Mouse (Mus musculus): ENCODE measurements at regions not wholly inside any gene's neighbourhood (a gene's known extent, or its start where the extent isn't known, plus 50 kb on each side); places are given as distances from the start of the nearest gene placed in this dataset.
"Not testable (repeated sequence)": the region's sequence is repeated elsewhere in the genome, so short reads cannot be mapped to it uniquely, and the experiment has no call there.

DNA sequence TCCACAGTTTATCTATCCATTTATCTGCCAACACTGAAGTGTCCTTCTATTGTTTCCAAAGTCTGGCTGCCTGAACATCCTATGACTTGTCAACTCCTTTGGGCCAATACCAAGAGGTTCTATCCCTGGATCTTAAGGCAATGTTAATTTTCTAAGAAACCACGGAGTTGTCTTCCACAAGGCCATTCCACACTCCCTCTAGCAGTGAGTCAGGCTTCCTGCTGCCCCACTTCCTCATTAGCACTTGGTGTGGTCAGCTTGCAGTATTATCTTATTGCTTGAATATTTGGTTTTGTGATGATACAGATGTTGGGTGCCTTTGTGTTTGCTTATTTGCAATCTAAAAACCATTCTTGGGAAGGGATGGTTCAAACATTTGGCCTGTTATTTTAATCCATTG is 87.5 kb upstream of the Ppp2r2d start:
- DNase-seq = no peak
- intact Hi-C loops (cut with DNase I; ENCODE audit: low total_unique reads) = no loop called here

DNA sequence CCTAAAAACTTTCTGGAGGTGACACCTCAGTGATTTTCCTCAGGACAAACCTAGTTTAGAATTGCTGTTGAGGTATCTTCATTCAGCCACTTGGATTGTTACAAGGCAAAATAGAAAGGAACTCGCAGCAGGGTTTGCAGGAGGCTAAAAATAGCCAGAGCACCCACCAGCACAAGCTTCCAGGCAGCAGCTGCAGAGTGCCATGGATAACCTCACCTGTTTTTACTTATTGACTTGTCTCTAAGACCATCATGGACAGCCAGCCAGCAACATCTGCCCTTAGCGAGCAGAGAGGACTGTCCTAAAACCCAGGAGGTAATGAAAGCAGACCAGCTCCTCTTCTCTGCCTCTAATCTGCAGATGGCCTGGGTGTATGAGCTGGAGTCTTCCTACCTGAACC is 97.4 kb upstream of the Ppp2r2d start:
- DNase-seq = no peak

DNA sequence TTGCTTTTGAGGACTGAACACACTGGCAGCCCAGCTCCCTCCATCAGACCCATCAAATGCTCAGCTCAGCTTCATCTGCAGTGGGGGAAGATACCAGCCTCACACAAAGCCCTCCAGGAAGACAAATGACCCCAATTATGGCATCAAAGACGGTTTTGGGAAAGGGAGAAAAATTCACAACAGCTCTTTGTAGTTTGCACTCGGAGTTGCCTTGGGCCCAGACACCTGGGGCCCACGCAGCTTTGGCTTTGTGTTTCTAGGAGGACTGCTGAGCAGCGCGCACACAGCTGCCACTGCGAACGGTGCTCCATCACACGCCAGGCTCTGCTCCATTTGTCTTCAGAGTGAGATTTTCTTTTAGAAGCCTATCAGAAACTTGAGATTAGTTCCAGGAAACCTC is 99.3 kb upstream of the Ppp2r2d start:
- DNase-seq = no peak

More for the DNA sequence above, 97.4 kb upstream of the Ppp2r2d start:
- intact Hi-C loops (cut with DNase I; ENCODE audit: low total_unique reads) = no loop called here

DNA sequence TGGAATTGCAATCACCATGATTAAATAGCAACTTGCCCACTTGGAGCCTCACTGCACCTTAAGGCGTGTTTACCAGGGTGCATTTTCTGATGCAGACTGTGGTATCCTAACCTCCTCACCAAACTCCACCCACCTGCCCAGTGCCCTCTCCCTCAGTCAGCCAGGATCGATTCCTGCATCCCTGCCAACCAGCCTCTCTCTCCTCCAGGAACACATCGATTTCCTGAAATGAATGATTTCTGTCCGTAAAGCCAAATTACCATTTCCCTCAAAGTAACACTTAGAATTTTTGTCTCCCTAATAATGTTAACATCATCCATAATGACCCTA is 103.4 kb upstream of the Ppp2r2d start:
- DNase-seq = no peak
- intact Hi-C loops (cut with DNase I; ENCODE audit: low total_unique reads) = no loop called here

More for the DNA sequence above, 99.3 kb upstream of the Ppp2r2d start:
- intact Hi-C loops (cut with DNase I; ENCODE audit: low total_unique reads) = no loop called here

DNA sequence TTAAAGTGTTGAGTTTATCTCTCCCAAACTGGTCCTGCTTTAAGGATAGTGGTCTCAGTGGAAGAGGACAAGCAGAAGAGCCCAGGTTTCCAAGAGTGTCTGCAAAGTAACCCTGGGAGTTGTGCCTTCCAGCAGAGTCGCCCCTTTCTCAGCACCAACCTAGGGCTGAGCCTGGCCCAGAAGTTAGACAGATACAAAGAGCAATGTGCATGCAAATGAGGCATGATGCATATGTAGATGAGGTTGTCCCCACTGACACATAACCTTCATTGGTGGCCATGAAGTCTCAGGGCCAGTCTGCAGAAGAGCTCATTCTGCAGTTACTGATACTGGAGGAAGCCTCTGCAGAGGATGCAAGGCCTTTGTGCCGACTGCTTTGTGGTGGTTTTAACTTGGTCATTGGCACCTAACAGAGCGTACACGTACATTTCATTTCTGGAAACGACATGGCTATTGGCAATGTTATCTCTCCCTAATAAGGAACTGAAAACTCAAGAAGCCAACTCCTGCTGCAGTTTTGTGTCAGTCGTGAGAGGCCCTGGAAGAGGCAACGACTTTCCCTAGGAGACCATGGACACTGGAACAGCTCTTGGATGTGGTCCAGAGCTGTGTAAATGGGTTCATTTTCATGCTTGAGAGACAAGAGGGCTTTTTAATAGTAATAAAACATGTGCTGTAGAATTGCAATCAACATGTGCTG is 103.9 kb upstream of the Ppp2r2d start:
- DNase-seq = no peak
- intact Hi-C loops (cut with DNase I; ENCODE audit: low total_unique reads) = no loop called here

DNA sequence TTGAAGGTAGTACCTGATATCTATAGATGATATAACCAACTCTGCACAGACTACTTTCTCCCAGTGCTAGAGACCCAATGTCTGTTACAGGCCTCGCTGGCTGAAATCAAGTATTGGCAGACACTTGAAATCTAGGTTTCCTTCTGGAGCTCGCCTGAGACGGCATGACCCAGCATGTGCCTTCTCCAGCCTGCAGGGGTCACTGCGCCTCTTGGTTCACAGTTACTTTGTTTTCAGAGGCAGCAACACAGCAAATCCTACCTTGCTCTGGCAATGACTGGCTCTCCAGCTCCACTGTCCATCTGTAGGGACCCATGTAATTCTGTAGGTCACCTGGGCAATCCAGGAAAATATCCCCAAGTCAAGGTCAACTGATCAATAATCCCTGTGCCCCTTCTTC is 111.6 kb upstream of the Ppp2r2d start:
- intact Hi-C loops (cut with DNase I; ENCODE audit: low total_unique reads) = loop anchor here (5.0 kb wide), 1 partner anchor 93 kb away; no protein-coding TSS in a partner anchor
- DNase-seq = peak; percentile 28

DNA sequence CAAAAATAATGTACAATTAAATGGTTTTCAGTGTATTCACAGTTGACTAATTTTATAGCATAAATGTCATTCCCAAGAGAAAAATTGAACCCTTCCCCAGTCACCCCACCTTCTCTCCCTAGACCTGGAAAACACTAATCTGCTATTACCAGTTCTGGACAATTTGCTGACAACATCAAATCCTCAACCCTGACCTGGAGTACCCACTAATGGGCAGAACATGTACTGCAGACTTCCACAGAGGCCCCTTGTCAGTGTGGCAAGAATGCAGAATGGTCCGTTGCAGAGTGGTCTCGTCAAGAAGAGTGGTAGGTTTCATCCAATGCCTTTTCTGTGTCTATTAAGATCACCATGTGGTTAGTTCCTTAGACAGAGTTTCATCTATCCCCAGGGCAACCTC is 121.0 kb upstream of the Ppp2r2d start:
- intact Hi-C loops (cut with DNase I; ENCODE audit: low total_unique reads) = no loop called here
- DNase-seq = no peak

DNA sequence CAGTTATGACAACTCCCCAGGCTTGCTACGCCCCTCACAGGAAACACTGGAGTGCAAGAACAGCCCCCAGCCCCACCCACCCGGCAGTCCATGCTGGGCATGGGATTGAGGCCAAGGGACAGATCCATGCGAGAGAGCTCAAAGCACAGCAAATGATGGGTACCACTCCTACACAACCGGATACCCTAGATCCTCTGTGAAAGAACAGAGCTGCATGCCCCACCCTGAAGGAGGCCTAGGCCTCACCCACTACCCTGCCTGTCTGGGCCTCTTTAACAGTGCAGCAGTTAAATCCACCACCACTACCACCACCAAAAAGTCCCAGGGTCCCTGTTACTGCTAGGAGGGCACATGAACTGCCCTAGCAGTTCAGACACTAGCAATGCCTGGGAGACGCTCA is 126.3 kb upstream of the Ppp2r2d start:
- intact Hi-C loops (cut with DNase I; ENCODE audit: low total_unique reads) = no loop called here
- no peak for DNase-seq

DNA sequence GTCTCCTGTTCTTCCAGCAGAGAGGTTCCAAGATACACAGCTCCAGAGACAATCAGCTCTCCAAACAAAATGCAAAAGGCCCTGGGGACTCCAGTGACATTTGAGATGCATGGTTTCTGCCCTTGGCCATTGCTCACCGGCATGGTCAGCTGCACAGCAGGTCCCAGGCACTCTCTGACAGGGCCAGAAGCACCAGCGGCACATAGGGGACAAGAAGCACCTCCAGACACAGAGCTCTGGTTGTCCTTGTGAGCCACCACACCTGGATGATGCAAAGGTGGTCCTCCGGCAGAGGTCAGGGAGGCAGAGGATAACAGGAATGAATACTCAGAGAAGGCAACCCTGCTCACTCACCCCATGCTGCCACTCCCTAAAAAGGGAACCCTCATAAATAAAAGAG is 126.8 kb upstream of the Ppp2r2d start:
- intact Hi-C loops (cut with DNase I; ENCODE audit: low total_unique reads) = no loop called here
- no peak for DNase-seq

DNA sequence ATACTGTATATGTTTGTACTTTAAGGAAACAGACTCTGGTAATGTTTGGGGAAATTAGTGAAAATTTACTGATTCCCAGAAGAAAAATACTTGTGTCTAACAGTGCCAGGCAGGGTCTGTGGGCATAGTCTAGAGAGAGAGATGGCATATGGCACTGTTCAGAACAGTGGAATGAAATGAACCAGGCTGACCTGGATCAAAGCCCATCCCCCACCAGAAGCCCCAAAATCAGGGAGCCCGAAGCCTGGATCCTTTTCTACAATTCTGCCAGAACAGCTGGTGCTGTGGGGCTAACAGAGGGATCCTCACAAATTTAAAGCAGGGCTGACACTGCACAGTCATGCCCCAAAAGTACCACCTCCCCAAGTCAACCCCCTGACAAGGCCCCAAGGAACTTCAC is 131.1 kb upstream of the Ppp2r2d start:
- DNase-seq = no peak
- intact Hi-C loops (cut with DNase I; ENCODE audit: low total_unique reads) = no loop called here

DNA sequence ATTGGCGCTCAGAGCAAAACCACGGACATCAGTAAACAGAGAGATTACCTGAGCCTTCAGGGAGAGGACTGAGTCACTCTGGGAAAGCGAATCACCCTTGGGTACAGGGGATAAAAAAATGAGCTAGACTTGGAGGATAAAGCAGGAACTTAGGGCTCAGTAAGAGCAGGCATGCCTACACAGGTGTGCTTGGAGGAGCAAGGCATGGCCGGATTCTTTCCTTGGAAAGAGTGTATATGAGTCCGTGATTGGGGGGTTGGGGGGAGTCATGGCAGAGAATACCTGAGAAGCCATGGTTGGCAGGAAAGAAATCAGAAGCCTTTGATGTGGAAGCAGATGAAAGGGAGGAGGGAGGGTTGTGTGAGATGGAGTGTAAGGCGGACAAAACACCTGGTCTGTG is 137.5 kb upstream of the Ppp2r2d start:
- intact Hi-C loops (cut with DNase I; ENCODE audit: low total_unique reads) = no loop called here
- DNase-seq = no peak

DNA sequence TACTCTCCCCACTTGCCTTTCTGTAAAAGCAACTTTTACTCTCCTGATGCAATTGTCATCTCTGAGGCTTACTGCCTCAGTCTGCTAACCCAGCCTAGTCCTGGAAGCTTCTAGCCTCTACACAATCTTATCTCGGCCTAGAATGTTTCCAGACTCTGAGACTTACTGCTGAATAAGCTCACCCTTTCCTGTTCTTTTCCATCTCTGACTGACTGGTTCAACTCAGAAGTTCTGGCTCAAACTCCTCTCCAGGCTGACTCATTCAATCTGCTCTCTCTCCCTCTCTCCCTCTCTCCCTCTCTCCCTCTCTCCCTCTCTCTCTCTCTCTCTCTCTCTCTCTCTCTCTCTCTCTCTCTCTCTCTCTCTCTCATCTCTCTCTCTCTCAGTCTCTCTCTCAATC is 146.3 kb upstream of the Ppp2r2d start:
- DNase-seq; intact Hi-C loops (cut with DNase I; ENCODE audit: low total_unique reads): not testable (repeated sequence)

DNA sequence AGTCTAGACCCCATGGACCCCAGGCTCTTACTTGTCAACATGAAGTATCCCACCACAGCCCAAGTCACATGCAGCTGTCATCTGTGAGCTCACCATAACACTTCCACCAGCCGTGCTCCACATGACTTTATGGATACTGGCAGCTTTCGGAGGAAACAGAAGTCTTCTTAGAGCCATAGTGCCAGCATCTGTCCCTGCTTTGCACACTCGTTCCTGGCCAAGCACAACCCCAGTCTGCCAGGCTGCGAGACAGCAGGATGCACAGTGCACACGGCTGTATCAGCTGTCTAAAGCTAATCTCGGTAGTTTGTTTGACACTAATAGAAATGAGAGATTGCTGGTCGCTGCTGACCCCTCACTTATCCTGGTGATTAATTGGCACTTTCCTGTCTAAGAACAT is 163.7 kb upstream of the Ppp2r2d start:
- intact Hi-C loops (cut with DNase I; ENCODE audit: low total_unique reads) = no loop called here
- no peak for DNase-seq

DNA sequence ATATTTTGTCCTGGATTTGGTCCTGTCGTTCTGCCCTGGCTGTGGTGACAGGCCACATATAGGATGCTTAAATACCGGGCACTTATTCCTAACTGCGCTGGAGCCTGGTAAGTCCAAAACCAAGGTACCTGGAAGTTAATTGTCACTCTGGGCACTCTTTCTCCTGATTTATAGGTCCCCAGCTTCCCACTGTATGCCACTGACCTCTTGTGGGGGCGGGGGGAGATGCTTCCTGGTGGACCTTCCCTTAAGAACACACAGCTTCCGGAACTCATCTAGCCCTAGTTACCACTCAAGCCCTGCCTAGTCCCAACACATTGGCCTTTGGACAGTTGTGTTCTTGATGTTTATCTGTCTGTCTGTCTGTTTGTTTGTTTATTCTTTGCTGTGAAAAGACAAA is 165.3 kb upstream of the Ppp2r2d start:
- intact Hi-C loops (cut with DNase I; ENCODE audit: low total_unique reads) = no loop called here
- no peak for DNase-seq

DNA sequence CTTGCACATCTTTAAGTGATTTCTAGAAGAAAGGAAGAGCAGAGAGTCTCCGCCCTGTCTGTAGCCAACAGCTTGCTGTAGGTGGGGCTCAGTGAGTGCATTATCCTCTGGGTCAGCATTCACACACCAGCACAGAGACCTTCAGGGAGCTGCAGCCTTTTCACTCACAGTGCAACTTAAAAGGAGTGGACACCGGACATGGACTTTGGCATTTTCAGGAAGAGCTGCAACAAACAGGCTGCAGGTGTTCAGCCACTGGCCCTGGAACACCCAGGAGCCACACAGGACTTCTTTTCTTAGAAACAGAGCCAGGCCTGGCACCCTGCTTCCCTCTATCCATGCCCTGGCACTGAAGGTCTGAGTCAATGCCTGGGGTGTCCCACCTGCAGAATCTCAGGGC is 166.3 kb upstream of the Ppp2r2d start:
- intact Hi-C loops (cut with DNase I; ENCODE audit: low total_unique reads) = no loop called here
- no peak for DNase-seq

DNA sequence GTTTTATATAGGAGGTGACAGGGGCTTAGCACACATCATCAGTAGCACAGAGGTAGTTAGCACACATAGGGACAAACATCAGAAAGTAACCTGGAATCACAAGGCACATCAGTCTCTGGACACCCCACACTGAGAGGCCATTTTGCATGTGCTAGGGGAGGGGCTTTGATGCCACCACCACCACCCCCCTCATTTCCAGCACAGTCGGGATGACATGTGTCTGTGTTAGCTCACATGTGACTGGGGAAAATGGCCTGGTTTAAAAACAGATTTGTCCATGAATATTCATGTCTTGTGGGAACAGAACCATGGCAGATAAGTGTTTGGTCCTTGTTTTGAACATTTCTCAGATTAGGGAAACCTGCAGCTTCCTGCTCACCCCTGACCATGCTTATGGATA is 172.9 kb upstream of the Ppp2r2d start:
- intact Hi-C loops (cut with DNase I; ENCODE audit: low total_unique reads) = no loop called here
- no peak for DNase-seq

DNA sequence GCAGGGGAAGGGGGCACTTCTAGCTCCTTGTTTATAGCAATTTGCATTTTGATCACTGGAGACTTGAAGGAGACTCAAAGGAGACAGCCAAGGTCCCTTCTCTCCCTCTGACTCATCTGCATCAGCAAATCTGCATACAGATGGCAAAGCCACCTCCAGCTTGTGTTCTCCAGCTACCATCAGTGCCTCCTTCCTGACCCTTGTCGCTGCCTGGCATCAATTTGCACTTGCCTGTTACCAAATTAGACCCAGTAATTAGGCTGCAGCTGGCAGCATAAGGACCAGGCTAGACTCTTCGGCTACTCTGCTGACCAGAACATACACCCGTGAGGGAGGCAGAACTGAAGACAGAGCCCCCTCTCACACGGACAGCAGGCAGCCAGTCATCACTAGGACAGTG is 177.5 kb upstream of the Ppp2r2d start:
- DNase-seq = no peak
- intact Hi-C loops (cut with DNase I; ENCODE audit: low total_unique reads) = no loop called here

DNA sequence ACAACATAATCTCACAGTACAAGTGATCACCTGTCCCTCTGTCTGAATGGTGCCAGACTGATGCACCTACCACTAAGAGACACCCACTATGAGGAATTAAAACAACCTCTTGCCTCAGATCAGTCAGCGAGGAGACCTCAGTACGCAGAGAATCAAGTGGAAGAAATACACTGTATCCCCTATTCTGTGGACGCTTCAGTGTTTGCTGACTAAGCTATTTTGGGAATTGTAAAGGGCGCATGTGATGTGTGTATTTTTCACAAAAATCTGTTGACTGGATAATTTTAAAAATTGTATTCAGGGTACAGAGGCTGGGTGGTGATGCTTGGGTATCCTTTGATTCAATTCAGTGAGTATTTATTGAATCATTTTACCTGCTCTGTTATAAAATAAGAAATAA is 185.8 kb upstream of the Ppp2r2d start:
- DNase-seq = no peak
- intact Hi-C loops (cut with DNase I; ENCODE audit: low total_unique reads) = no loop called here

DNA sequence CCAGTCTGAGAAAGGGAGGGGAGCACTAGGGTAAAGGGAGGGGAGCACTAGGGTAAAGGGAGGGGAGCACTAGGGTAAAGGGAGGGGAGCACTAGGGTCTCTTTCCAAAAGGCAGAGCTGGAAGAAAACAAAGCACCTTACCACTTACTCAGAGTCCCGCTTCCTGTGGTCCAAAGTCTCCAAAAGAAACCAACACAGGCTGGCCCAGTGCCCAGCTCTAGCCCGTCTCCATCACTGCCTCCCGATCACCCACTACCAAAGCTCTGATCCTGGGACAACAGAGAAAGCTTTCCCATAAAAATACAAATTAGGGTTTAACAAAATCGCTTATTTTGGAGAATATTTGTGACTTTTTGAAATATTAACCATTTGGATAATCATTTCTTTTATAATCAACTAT is 188.4 kb upstream of the Ppp2r2d start:
- no peak for DNase-seq

DNA sequence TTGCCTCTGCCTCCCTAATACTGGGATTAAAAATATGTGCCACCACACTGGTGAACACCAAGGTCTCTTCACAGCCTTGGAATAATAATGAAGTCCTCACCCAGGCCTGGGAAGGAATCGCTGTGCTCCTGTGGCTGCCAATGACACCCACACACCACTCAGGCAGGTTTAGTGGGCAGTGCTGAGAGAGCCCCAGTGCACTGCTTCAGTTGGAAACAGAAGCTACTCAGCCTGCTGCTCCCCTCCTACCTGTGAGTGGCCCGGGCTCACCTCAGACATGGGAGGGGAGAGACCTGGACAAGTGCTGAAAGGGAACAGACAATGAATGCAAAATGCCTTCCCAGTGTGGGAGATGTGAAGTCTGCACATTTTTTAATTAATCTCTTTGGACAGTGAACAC is 188.8 kb upstream of the Ppp2r2d start:
- intact Hi-C loops (cut with DNase I; ENCODE audit: low total_unique reads) = no loop called here
- no peak for DNase-seq

More for the DNA sequence above, 188.4 kb upstream of the Ppp2r2d start:
- intact Hi-C loops (cut with DNase I; ENCODE audit: low total_unique reads) = no loop called here

DNA sequence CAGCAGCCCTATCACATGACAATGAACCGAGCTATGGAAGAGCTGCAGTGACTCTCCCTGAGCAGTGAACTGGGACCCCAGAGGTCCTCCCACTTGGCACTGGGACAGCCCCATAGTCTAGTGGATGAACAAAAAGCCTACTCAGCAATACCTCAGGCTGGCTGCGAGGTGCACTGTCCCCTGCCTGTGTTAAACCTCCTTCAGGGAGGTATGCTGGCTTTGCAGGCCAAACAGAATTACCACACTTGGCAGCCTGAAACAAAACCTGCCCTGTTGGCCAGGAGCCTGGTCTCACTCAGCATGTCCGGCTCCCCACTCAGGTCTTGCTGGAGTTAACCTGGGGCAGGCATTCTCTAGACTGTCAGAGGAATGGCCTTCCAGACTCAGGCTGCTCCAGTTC is 189.9 kb upstream of the Ppp2r2d start:
- no peak for DNase-seq
- intact Hi-C loops (cut with DNase I; ENCODE audit: low total_unique reads) = no loop called here

DNA sequence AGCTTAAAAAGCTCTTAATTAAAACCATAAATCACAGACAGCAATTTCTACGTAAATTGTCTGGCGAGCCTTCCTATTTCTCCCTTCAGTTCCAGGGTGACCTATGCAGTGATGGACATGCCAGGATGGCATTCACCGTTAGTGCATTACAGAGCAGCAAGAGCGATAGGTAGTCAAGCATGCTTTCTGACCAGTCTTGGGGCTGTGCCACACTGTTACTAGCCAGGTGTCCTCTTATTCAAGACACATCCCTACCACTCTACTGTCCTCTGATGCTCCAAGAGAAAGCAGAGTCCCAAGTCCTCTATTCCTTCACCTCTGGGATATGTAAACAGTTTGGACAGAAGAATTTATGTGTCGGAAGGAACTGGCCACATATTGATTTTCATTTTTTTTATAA is 194.9 kb upstream of the Ppp2r2d start:
- DNase-seq = no peak

More for the DNA sequence above, 194.9 kb upstream of the Ppp2r2d start:
- intact Hi-C loops (cut with DNase I; ENCODE audit: low total_unique reads) = no loop called here
